8 mouse cellular contexts compared by ENCODE assay signal in genomic region chr11:46065201-46066011, GRCm38 (mm10). TPM values are rescaled to one million over a fixed set of nuclear protein-coding genes. Genes with fewer than 3 reads are reported as not detected.
DNase-seq lines count a peak whose midpoint lies in the region; ATAC-seq and TF ChIP-seq lines count a peak whose summit lies in the region.

No protein-coding gene starts in this region.

- ATAC-seq in activated CD4-positive, CD25-positive, alpha-beta regulatory T cell, adult 4 months: no peak

- H3K27ac ChIP-seq in heart, embryonic 10.5 days: peak overlapping the region; percentile 82
- peak overlapping the region; percentile 51 for H3K27ac ChIP-seq in small intestine, adult 2 months (ENCODE audit: insufficient read depth, low read depth, low read length)

- no peaks in the 10 kb centered on the region for H3K27me3 ChIP-seq in heart, embryonic 10.5 days (ENCODE audit: insufficient read depth, poor library complexity, severe bottlenecking)
- no peaks in the 10 kb centered on the region for H3K27me3 ChIP-seq in small intestine, adult 2 months (ENCODE audit: control insufficient read depth, insufficient read depth, low read length)

- no peak overlapping the region for H3K4me3 ChIP-seq in heart, embryonic 10.5 days
- no peak overlapping the region for H3K4me3 ChIP-seq in lung, adult 2 months (replicated peaks; ENCODE audit: extremely low read depth, low read depth, low read length)
- H3K4me3 ChIP-seq in small intestine, adult 2 months (ENCODE audit: low read depth, low read length): no peak overlapping the region

- no peak for TF ChIP-seq POLR2A in lung, adult 2 months (IDR thresholded peaks at IDR 0.05; ENCODE audit: borderline replicate concordance, extremely low read depth, low read depth, low read length)
- no peak for TF ChIP-seq POLR2A in small intestine, adult 2 months (IDR thresholded peaks at IDR 0.05; ENCODE audit: low read depth, low read length)

- no peaks in the 10 kb centered on the region for H3K9me3 ChIP-seq in heart, embryonic 10.5 days

- H3K4me1 ChIP-seq in heart, embryonic 10.5 days: peaks cover 75% of the 10 kb centered on the region
- peaks cover 39% of the 10 kb centered on the region for H3K4me1 ChIP-seq in lung, adult 2 months (ENCODE audit: control insufficient read depth, insufficient read depth, low read length)
- no peaks in the 10 kb centered on the region; the same call in 1 of the 2 replicates for H3K4me1 ChIP-seq in small intestine, adult 2 months (ENCODE audit: control insufficient read depth, insufficient read depth, insufficient read length, low read length)

- no peak for TF ChIP-seq CTCF in lung, adult 2 months (IDR thresholded peaks at IDR 0.05; ENCODE audit: insufficient read depth, low read length)
- no peak for TF ChIP-seq CTCF in small intestine, adult 2 months (IDR thresholded peaks at IDR 0.05; ENCODE audit: extremely low read depth, insufficient read length, insufficient replicate concordance, low read depth, low read length)

- 50% methylated on average over 21 of the region's 21 CpGs for WGBS in heart, embryonic 10.5 days
- WGBS in lung, adult 2 months: 22% methylated on average over 21 of the region's 21 CpGs
- 36% methylated on average over 21 of the region's 21 CpGs for WGBS in small intestine, adult 2 months

- peak; percentile 72 for DNase-seq in urinary bladder, postnatal 14 days (ENCODE audit: low spot score)
- no peak for DNase-seq in urinary bladder, adult 2 months (ENCODE audit: low spot score)
- DNase-seq in embryo, embryonic 10.5 days (ENCODE audit: low spot score): peak; percentile 51
- peak; percentile 91 for DNase-seq in heart, embryonic 10.5 days (ENCODE audit: low spot score)
- DNase-seq in kidney, adult 8-10 months: peak; percentile 59 to 79
- peak; percentile 57 for DNase-seq in lung, adult 2 months

- peaks cover 52% of the 10 kb centered on the region for H3K36me3 ChIP-seq in heart, embryonic 10.5 days
- H3K36me3 ChIP-seq in small intestine, adult 2 months (ENCODE audit: control insufficient read depth, insufficient read depth, low read length): no peaks in the 10 kb centered on the region; the same call in 1 of the 2 replicates

RNA-seq across cellular contexts. Expression of gene Adam19, which starts 9.6 kb away (rescaled TPM):
- polyA plus RNA-seq in urinary bladder, adult 2 months (2012; rRNA removed): 16.5 and 18.0 TPM in 2 replicates
- polyA plus RNA-seq in heart, embryonic 10.5 days (2016; fragmentation: Nextera tagmentation; extraction: Ambion mirVana): 24.2 and 32.9 TPM in 2 replicates
- 24.3 and 29.4 TPM in 2 replicates for polyA plus RNA-seq in lung, adult 2 months (2012; rRNA removed)
- polyA plus RNA-seq in small intestine, adult 2 months (2012; rRNA removed): 4.4 and 6.8 TPM in 2 replicates
- polyA plus RNA-seq in activated CD4-positive, CD25-positive, alpha-beta regulatory T cell, adult 4 months (2017; shearing (Covaris generic)): 10 to 100 TPM; 74.6 to 85.8 TPM

RNA-seq across cellular contexts. Expression of gene Gm12166, which starts 13.3 kb away (rescaled TPM):
- 9.3 and 10.6 TPM in 2 replicates for polyA plus RNA-seq in urinary bladder, adult 2 months (2012; rRNA removed)
- polyA plus RNA-seq in heart, embryonic 10.5 days (2016; fragmentation: Nextera tagmentation; extraction: Ambion mirVana): 4.3 and 4.5 TPM in 2 replicates
- polyA plus RNA-seq in lung, adult 2 months (2012; rRNA removed): 16.8 and 19.8 TPM in 2 replicates
- polyA plus RNA-seq in small intestine, adult 2 months (2012; rRNA removed): 12.6 and 25.3 TPM in 2 replicates
- 10 to 100 TPM; 19.9 to 53.2 TPM for polyA plus RNA-seq in activated CD4-positive, CD25-positive, alpha-beta regulatory T cell, adult 4 months (2017; shearing (Covaris generic))
